Mouse (Mus musculus): Measurements from ENCODE around the gene Slc6a20b.
"Not testable (repeated sequence)": the region's sequence is repeated elsewhere in the genome, so short reads cannot be mapped to it uniquely, and the experiment has no call there.

The Slc6a20b gene

GRCm38 (mm10) chr9:123632281-123632680 lies at the start of gene Slc6a20b:
Gene Slc6a20b (minus strand): TSS chr9:123632565.
- DNase-seq (ENCODE audit: low spot score in 2 of 2), result no peak

GRCm38 (mm10) chr9:123679198-123679597 lies 46.8 kb upstream of the Slc6a20b start:
- DNase-seq (ENCODE audit: low spot score in 2 of 2), result no peak

GRCm38 (mm10) chr9:123678327-123679105 lies 46.2 kb upstream of the Slc6a20b start, which contains the start of the genes Ccr9 and Slc6a20a:
Gene Ccr9 (plus strand): TSS chr9:123678439.
Gene Slc6a20a (minus strand): TSS chr9:123678885.
- DNase-seq (ENCODE audit: low spot score in 2 of 2), result peak; percentile 71 to 83

DNA sequence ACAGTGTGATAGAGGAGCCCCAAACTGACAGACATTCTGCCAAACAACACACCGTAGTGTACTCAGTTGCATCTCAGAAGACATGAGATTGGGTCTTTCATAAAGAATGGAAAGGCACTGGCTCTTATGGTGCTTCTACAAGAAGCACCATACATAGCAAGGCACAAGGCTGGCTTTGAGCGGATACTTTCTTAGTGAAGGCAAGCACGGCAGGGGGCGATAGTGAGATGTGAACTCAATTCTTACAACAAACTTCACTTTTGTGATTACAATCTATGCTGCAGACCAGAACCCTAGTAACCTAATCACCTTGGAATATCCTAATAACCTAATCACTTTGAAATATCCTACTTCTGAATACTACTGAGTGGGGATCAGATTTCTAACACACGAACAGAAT lies 33.3 kb upstream of the Slc6a20b start:
- peak; percentile 40 to 83 for DNase-seq (ENCODE audit: low spot score in 2 of 2)

- not testable (repeated sequence) for DNase-seq (ENCODE audit: low spot score in 2 of 2)
These were observed 27.8 kb upstream of the Slc6a20b start for GRCm38 (mm10) chr9:123659986-123660676.

- no peak for DNase-seq (ENCODE audit: low spot score in 2 of 2)
These were observed 26.6 kb upstream of the Slc6a20b start for GRCm38 (mm10) chr9:123658981-123659380.

- no peak for DNase-seq (ENCODE audit: low spot score in 2 of 2)
These were observed 25.1 kb upstream of the Slc6a20b start for GRCm38 (mm10) chr9:123657457-123657856.

GRCm38 (mm10) chr9:123651369-123651768 lies 19.0 kb upstream of the Slc6a20b start:
- no peak for DNase-seq (ENCODE audit: low spot score in 2 of 2)

- no peak for DNase-seq (ENCODE audit: low spot score in 2 of 2)
These were observed 17.6 kb upstream of the Slc6a20b start for GRCm38 (mm10) chr9:123649785-123650511.

- DNase-seq (ENCODE audit: low spot score in 2 of 2), result no peak
These were observed 7.7 kb upstream of the Slc6a20b start for GRCm38 (mm10) chr9:123640106-123640505.

- DNase-seq (ENCODE audit: low spot score in 2 of 2), result no peak
These were observed 6.3 kb upstream of the Slc6a20b start for GRCm38 (mm10) chr9:123638668-123639089.

DNA sequence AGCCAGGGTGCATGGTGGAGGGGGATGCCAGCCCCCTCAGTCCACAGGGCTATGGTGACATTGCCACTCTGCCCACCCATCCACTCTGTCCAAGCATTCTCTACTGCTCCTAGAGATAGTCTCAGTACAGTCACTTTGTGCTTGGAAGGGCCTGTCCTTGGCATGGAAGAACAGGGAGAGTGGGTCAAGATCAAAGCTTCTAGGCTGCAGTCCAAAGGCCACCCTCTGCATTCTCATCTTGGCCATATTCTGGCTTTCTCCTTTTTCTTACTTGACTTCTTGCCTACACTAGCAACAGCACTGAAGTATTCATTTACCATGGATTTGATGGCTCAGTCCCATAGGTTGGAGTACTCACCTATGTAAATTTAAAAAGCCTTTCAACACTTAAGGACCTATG lies 5.9 kb upstream of the Slc6a20b start:
- no peak for DNase-seq (ENCODE audit: low spot score in 2 of 2)

DNA sequence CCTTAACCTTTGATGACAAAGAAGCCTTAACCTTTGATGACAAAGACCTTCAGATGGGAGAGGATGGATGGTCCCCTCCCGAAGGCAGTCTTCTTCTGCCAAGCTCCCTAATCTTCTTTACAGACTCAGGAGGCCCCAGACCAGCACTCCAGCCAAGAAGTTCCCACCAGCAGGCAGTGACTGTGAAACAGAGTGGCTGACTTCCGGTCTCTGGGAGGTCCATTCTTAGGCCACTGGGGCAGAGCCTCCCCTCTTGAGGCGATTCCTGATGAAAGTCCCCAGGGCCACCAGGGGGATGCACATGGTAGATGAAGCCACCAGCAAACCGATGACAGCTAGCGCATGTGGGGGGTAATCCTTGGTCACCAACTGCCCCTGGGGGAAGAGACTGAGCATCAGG lies 4.4 kb upstream of the Slc6a20b start:
- no peak for DNase-seq (ENCODE audit: low spot score in 2 of 2)

GRCm38 (mm10) chr9:123632993-123633392 lies 628 bp upstream of the Slc6a20b start:
- DNase-seq (ENCODE audit: low spot score in 2 of 2), result no peak

- no peak for DNase-seq (ENCODE audit: low spot score in 2 of 2)
These were observed 699 bp downstream of the Slc6a20b start for GRCm38 (mm10) chr9:123631666-123632065.

- no peak for DNase-seq (ENCODE audit: low spot score in 2 of 2)
These were observed 6.5 kb downstream of the Slc6a20b start for GRCm38 (mm10) chr9:123625821-123626220.

DNA sequence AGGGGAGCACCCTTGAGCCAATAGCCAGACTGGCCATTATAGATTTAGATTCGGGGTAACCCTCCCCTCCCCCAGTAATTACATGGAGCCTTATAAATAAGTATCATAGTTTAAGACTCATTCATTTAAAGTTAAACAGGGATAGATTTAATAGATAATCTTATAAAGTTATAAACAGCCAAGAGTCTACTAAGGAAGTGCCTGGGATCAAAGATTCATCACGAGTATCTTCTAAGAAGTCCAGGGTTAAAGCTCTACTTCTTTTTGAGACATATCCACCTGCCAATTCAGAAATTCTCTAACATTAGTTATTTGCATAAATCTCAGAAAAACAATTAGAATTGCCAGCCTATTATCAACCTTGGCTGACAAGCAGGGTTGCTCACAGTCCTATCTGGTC lies 7.6 kb downstream of the Slc6a20b start:
- no peak for DNase-seq (ENCODE audit: low spot score in 2 of 2)

GRCm38 (mm10) chr9:123620311-123621098 lies 11.9 kb downstream of the Slc6a20b start:
- DNase-seq (ENCODE audit: low spot score in 2 of 2), result no peak

DNA sequence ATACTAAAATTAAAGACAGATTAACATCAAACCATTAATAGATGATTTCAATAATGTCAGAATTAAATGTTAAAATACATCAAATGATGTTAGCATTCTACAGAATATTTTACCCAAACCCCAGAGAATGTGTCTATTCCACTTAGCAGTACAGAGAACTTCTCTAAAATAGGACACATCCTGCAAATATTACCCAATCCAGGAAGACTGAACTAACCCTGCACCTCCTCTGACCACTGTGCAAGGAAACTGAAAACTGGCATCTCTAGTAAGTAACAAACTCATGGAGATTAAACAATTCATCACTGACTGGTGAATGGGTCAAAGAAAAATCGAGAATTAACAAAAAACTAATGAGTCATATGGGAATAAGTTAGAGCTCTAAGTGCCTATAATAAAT lies 30.8 kb downstream of the Slc6a20b start:
- DNase-seq (ENCODE audit: low spot score in 2 of 2), result no peak

- DNase-seq (ENCODE audit: low spot score in 2 of 2), result no peak
These were observed 35.0 kb downstream of the Slc6a20b start for GRCm38 (mm10) chr9:123597376-123597775.

DNA sequence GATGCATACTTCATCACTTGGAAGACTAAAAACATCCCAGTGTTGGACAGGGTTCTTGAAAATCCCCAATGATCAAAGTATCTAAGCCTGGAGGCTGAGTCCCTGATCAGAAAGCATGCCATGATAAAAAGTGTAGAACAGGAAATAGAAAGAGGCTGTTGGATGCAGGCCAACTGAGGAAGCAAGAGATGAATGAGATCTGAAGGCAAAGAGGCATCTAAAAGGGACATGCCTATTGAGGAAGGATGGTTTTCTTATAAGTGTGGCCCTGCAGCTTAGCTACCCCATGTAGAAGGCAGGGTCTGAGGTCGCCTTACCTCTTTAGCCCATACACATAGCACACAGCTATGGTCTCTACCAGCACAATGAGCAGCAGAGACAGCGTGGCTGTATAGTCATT lies 35.5 kb downstream of the Slc6a20b start:
- no peak for DNase-seq (ENCODE audit: low spot score in 2 of 2)
